Mouse (Mus musculus): ENCODE measurements at regions not wholly inside any gene's neighbourhood (a gene's known extent, or its start where the extent isn't known, plus 50 kb on each side); places are given as distances from the start of the nearest gene placed in this dataset.
"Not testable (repeated sequence)": the region's sequence is repeated elsewhere in the genome, so short reads cannot be mapped to it uniquely, and the experiment has no call there.

DNA sequence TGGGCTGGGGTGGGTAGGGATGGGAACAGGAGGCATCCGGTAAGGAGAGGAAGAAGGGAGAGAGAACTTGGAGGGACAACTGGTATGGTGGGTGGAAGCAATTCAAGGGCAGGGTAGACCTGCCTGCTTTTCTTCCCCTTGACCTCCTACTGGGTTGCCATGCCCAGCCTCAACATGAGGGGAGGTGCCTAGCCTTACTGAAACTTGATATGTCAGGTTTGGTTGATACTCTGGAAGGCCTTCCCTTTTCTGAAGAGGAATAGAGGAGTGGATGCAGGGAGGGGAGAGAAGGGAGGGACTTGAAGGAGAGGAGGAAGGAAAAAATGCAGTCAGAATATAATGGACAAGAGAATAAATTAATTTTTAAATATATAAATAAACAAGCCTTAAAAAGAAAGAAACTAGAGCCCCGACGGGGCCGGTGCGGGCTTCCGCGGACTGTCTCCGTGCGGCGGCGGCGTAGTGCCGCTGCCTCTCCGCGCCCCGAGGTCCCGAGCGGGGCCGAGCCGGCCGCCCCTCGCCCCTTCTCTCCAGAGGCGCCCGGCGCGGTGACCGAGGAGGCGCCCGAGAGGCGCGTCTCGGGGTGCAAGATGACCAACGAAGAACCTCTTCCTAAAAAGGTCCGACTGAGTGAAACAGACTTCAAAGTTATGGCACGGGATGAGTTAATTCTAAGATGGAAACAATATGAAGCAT lies 265.2 kb upstream of the Cdh4 start:
- in situ Hi-C loops (cut with MboI; ENCODE audit: unreplicated experiment in 2 of 2), result not testable (repeated sequence)

DNA sequence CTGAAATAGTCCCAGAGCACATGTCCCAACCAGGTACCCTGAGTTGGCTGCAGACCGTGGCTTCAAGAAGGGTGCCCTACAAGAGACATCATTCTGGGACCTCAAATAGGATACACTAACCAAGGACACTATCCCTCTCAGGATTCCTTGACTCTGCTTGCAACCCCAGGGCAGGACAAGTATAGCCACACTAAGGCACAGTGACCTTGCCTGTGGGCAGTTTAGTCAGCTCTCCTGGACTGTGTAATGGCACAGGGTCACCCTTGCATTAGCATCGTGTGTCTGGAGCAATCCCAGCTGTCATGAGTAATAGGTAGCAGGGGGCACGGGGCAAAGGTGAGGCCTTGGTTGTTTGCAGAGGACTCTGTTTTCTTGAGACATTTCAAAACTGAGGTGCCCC lies 260.9 kb upstream of the Cdh4 start:
- in situ Hi-C loops (cut with MboI; ENCODE audit: unreplicated experiment in 2 of 2), result no loop called here

DNA sequence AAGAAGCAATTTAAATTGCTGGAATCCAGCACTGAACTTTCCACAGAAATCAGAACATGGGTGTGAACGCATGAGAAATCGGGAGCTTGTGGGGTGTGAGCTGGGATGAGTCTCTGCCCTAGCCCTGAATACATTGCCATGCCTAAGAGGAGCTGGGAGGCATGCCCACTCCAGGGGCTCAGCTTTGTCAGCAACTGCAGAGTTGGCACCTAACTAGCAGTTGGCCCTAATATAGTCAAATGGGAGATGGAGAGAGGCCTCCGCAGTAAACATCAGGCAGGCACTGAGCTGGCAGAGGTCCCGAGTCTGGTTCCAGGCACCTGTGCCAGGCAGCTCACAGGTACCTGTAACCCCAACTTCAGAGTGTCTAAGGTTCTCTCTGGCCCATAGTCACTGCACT lies 260.1 kb upstream of the Cdh4 start:
- in situ Hi-C loops (cut with MboI; ENCODE audit: unreplicated experiment in 2 of 2), result no loop called here

DNA sequence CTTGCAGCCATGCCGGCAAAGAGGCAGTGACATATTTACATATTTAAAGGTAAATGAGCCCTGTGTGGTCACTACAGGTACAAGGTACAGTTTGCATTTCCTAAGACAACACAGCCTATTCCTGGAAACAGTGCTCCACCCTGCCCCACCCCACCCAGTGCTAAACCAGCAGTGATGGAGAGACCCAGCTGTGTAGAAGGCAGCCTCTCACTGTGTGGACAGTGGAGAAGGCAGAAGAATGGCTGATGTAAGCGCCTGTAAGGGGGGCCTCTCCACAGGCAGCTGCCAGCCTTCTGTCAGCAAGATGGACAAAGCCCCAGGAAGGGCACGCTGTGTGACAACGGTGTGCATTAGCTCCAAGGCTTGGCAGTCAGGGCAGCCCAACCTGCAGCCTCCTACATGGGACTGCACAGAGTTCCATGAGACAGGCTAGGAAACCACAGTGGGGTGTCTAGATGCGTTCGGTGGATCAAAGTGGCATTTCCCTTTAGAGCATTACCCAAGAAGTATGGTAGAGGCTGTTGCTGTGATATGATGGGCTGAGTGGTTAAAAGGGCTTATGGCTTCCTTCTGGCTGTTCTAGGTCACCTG lies 249.2 kb upstream of the Cdh4 start:
- in situ Hi-C loops (cut with MboI; ENCODE audit: unreplicated experiment in 2 of 2), result no loop called here

DNA sequence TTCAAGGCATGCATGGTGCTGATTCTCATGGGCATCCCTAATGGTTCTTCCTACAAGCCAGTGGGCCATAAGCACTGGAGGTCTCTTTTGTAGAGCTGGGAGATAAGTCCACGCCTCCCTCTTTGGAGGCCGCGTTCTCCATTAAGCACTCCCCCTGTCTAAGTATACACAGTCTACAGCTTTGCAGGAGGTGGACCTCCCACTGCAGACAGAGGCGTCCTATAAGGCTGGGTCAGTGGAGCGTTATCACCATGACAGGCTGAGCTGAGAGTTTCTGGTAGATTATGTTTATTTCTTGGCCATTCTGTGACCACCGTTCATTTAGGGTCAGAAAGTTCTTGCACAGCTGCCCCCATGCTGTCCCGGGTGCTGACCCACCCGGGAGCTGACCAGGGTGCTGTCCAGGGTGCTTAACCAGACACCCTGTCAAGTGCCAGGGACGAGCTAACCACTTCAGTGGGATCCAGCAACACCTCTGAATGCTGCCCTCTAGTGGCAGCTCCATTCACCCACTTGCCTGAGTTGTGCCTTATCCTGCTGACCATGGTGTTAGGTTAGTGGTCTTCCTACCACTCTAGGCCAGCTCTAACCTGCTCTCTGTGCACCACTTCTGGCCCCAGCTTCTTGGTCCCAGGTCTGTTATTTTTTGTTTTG lies 248.6 kb upstream of the Cdh4 start:
- in situ Hi-C loops (cut with MboI; ENCODE audit: unreplicated experiment in 2 of 2), result no loop called here

DNA sequence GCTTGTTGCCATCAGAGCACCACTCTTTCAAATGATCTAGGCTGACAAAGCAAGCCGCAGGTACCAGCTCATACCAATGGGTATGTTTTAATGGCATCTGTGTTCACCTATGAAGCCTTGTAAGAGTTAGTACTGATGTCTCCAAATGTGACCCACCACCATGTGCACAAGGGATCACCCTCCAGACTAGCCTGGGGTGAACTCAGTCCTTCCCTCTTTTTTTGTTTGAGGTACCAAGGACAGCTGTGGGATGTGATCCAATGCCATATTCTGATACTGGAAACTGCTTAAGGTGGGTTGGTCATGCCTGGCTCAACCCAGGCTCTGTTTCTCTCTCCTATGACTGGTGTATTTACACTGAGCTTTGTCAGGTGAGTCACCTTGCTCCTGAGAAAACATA lies 244.8 kb upstream of the Cdh4 start:
- in situ Hi-C loops (cut with MboI; ENCODE audit: unreplicated experiment in 2 of 2), result no loop called here

DNA sequence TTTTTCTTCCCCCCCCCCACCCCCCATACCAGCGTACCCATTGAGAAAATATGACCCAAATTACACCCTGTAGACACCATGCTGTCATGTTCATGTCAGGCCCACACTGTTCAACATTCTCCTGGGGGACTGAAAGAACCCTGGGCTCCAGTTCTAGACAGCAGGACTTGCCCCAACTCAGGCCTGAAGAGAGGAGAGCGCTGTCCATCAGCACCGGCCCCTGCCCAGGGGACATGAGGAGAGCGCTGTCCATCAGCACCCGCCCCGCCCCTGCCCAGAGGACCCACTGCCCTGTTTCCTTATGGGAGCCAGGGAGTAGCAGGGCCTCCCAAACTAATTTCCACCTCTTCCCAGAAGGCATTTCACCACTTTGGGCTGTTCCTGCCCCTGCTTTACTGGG lies 241.7 kb upstream of the Cdh4 start:
- in situ Hi-C loops (cut with MboI; ENCODE audit: unreplicated experiment in 2 of 2), result no loop called here

DNA sequence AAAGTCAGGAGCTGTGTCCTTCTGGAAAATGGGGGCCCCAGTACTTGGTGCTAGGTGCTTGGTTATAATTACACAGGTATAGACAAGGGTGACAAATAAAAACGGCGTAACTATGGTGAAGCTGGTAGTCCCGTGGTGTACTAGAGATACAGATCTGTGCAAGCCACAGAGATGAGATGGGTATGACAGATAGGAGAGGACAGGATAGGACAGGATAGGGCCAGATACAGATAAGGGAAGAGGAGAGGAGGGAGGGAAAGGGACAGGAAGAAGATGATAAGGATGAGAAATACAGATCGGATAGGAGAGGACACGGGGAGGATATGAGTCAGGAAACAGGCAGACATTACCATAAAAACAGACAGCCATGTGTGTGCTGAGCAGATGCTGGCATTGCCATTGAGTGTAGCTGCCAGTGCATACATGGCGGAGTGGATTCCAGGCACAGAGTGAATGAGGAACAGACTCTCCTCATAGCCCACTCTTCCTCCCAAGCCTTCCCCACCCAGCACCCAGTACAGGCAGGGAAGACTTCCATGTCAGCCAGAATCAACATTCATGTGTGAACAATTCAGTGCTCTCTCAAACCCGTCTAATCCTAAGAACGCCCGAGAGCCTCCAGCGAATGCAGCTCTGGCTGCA lies 231.9 kb upstream of the Cdh4 start:
- in situ Hi-C loops (cut with MboI; ENCODE audit: unreplicated experiment in 2 of 2), result no loop called here

DNA sequence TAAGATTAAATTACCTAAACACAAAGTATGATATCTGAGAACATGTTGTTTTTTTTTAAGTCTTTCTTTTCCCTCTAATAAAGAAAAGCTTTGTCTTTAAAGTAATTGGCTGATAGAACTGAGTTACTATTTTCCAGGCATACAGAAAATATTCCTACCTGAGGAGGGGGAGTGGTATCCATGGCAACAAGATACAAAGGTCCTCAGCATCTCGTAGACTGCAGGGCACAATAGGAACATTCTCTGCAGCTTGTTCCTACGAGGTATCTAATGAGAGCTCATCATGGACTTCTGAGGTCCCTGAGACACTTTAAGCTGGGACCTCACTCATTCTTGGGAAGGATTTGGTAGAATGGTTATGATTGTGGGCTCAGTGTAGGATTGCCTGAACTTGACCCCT lies 225.5 kb upstream of the Cdh4 start:
- in situ Hi-C loops (cut with MboI; ENCODE audit: unreplicated experiment in 2 of 2), result no loop called here

DNA sequence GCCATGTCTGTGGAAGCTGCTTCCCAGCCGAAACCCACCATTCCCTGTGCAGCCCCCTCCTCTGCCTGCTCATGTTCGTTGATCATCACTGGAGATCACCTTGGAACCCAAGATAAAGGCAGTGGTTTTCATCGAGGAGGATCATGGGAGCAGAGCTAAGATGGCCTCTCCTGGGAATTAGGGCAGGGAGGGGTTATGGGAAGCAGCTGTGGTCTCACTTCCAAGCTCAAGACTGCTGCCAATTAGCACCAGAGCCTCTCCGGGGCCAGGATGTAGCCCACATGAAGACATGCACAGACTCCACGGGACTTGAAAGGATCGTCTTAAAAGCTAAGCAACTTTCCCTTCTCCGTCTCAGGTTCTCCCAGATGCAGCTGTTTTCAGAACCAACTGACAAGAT lies 214.1 kb upstream of the Cdh4 start:
- in situ Hi-C loops (cut with MboI; ENCODE audit: unreplicated experiment in 2 of 2), result no loop called here

DNA sequence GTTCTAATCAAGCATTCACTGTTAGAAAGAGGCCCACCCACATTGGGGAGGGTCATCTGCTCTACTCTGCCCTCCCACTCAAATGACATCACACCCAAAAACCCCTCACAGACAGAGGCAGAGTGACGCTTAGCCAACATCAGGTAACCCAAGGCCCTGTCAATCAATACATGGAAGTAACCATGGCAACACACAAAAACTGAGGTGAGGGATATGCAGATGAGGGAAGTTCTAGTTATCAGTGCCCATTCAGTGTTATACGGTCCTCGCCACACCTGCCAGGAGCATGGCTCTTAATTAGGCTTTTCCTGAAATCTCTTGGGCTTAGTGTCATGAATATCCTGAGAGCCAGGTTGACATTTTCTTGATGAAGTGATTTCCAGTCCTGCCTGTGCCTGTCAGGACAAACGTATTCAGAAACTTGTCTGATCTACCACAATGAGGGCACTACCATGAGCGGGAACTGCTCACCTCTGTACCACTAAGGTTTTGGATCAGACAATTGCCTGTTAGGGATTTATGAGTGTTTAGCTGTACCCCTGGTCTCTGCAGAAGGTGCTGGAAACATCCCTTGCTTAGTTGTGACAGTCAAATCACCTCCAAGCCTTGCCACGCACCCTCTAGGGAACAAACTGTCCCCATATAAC lies 210.4 kb upstream of the Cdh4 start:
- in situ Hi-C loops (cut with MboI; ENCODE audit: unreplicated experiment in 2 of 2), result no loop called here

DNA sequence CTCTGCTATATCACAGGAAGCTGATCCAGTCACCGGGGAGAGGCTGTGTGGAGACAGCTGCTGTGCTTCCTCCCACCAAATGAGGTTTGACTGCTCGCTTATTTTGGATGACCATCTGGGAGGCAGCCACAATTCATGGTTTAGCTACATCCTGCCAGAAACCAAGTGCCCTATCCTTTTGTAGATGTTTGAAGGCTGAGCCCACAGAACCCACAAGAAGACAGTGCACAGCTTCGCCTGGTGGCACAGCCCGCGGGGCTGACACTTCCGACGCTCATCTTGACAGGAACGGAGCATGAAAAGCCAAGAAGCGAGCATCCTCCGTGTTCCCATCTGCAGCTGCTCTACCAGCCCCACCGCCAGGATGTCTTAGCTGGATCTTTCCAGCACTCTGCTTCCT lies 204.1 kb upstream of the Cdh4 start:
- in situ Hi-C loops (cut with MboI; ENCODE audit: unreplicated experiment in 2 of 2), result no loop called here

DNA sequence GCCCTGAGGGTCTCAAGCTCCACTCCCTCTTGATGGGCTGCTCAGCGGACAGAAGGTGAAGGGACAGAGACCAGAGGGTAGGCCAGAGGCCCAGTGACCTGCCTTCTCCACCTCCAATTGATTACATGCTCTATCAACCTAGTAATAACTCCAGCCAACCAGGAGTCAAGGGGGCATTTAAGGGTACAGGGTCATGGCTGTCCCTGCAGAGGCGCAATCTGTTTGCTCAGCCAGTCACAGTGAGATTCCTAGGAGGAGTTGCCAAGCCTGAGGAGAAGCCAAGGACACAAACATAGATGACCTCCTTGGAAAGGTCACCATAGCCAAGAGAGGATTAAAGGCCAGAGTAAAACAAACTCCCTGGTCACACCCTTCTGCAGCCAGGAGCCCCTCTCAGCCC lies 181.3 kb upstream of the Cdh4 start:
- in situ Hi-C loops (cut with MboI; ENCODE audit: unreplicated experiment in 2 of 2), result no loop called here

DNA sequence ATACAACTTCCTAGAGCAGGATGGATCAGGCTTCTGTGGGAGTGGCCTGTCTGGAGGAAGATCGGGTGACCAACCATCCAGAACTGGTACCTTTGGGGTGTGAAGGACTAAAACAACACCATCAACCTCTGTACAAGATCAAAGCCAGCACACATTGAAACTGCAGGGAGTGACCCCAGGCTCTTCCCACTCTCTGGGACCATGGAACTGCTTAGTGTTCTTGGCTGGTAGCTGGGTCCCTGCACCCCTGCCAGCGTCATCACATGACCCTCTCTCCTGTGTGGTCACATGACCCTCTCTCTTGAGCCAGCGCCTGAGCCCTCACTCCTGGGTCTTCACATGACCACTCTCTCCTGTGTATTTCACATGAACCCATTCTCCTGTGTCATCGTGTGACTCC lies 178.3 kb upstream of the Cdh4 start:
- in situ Hi-C loops (cut with MboI; ENCODE audit: unreplicated experiment in 2 of 2), result no loop called here

DNA sequence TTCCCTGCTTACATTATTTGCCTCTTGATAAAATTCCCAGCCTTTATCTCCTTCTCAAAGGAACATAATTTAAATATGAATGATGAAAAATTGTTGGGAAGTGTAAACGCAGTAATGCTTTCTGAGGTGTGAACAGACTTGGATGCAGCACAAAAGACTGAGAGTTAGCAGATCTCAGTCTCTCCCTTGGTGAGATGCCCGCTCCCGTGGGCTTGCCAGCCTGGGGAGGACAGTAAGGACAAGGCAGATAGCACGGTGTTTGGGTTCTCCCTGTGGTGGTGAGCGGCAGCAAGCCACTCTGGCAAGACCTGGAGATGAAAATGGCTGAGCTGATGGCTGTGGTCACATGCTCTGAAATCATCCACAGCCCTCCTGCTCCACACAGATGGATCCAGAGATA lies 176.8 kb upstream of the Cdh4 start:
- in situ Hi-C loops (cut with MboI; ENCODE audit: unreplicated experiment in 2 of 2), result no loop called here

DNA sequence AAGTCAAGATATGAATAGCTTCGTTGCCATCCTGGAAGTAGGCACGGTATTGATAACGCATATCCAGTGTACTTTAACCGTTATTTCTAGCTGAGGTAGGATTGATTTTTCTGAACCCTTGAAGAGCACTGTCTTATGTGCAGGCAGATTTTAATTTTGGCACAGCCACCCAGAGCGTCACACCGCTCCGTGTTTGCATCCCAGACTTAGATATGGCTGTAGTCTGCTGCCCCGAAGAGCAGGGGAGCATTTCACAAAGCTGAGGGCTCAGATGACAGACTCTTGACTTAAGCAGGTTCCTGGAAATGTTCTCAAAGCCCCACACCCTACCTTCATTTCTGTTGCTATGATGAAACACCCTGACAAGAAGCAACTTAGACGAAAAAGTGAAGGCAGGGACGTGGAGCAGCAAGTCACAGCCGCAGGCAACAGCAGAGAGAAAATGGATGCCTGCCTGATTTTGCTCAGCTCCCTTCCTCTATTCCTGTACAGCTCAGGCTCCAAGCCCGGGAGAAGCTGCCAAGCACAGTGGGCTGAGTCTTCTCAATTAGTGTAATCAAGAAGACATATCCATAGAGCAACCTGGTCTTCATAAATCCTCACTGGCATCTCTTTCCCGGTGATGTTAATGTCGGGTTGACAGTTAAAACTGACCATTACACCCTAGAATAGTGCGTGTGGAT lies 164.9 kb upstream of the Cdh4 start:
- in situ Hi-C loops (cut with MboI; ENCODE audit: unreplicated experiment in 2 of 2), result no loop called here

DNA sequence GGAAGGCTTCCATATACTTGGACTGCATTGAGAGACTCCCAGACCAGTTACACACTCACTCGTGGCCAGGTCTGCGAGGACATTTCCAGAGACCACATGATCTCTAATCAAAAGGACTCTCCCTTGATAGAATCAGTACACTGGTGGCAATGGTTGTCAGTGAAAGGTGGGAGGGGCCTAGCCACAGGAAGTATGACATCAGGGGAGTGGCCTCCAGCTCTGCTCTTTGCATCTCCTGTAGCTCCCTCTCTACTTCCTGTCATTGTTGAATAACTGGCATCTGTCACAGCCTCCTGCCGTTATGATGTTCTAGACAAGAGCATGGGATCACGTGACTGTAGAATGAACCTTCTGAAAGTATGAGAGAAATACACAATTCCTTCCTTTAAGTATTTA lies 164.3 kb upstream of the Cdh4 start:
- in situ Hi-C loops (cut with MboI; ENCODE audit: unreplicated experiment in 2 of 2), result no loop called here

DNA sequence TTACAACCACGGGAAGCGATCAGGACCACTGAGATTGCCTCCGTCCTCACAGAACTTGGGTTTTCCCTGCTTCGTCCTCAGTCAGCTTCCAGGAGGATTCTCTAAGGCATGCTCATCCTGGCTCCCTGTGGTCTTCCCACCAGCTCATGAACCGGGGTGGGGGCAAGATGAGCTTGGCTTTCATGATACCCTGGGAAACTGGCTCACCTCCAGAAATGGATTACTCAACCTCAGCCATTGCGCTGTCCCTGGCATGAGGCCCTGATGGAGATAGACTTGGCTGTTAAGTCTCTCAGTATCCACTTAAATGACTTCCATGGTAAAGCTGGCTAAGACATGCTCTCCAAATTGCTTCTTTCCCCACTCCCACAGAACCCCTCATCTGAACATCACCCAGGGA lies 160.0 kb upstream of the Cdh4 start:
- in situ Hi-C loops (cut with MboI; ENCODE audit: unreplicated experiment in 2 of 2), result no loop called here

DNA sequence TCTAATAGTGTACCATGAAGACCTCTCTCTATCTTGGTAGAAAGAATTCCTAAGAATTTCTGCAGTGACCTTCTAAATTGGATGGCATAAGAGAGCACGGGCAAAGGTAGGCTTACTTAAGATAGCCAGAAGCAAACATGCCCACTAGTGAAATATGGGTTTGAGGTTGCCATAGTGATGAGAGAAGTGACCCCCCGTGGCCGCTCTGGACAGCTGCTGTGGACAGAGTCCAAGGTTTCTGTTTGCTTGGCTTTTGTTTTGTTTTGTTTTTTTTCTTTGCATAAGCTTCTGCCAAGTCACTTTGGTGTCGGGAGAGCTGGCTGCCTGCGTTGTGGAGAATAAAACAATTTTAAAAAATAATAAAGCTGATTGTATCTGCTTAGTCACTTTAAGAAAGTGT lies 151.8 kb upstream of the Cdh4 start:
- in situ Hi-C loops (cut with MboI; ENCODE audit: unreplicated experiment in 2 of 2), result no loop called here

DNA sequence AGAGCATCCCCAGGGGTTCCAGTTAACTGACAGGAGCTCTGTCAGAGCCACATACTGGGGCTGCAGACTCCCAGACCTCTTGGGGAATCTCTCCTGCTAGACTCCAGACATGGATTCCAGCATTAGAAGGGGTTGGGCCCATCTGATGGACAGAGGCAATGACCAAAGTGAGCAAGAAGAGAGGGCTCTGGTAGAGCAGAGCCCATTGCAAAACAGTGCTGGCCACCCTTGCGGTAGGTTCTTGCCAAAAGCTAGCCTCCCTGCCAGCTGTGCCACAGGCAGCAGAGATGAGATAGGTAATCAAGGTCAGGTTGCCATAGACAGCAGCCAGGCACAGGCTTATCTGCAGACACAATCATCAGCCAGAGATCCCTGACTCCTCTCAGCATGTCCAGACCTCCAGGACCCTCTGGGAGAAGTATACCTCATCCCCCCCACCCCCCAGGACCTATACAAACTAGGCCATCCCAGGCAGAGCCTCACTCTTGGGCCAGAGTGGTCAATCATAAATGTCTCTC lies 151.1 kb upstream of the Cdh4 start:
- in situ Hi-C loops (cut with MboI; ENCODE audit: unreplicated experiment in 2 of 2), result no loop called here

DNA sequence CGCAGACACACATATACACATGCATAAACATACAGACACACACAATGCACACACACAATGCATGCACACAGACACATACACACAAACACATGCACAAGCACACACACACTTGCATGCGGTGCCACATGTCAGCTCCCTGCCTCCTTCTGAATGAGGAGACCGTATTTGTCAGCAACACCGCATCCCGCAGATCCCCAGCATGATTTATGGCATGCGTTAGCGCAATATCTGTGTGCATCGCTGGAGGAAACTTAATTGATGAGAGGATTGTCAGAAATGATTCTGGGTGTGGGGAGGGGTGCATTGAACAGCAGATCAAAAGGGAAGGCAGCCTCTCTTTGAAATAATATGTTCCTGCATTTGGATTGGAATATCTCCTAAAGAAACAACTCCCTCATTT lies 150.3 kb upstream of the Cdh4 start:
- in situ Hi-C loops (cut with MboI; ENCODE audit: unreplicated experiment in 2 of 2), result no loop called here

All from v-Abl transformed pro-B cells (cell line).